Mouse (Mus musculus) C2C12 (cell line): ENCODE results near the gene Arl6ip5. TPM values are rescaled to one million over a fixed set of nuclear protein-coding genes. Genes with fewer than 3 reads are reported as not detected.

ENCODE experiments used
- H3K27me3 ChIP-seq: one replicate; pipeline ENCODE4 v1.6.1; 2011; ENCODE audit not compliant: control insufficient read depth, insufficient read depth, insufficient read length
- H3K36me3 ChIP-seq: one replicate; pipeline ENCODE4 v1.6.1; 2011; ENCODE audit not compliant: control insufficient read depth, insufficient read depth
- H3K4me3 ChIP-seq: one replicate; pipeline ENCODE4 v1.5.1; 2011; ENCODE audit warnings: mild to moderate bottlenecking, control low read depth; ENCODE audit not compliant: poor library complexity, insufficient read depth, severe bottlenecking
- H3K79me2 ChIP-seq: one replicate; pipeline ENCODE4 v1.6.1; 2011; ENCODE audit not compliant: control insufficient read depth, insufficient read depth
- H3K79me3 ChIP-seq: one replicate; pipeline ENCODE4 v1.6.1; 2011; ENCODE audit warnings: low read depth, control low read depth
- H3ac ChIP-seq: one replicate; pipeline ENCODE3; 2011; ENCODE audit warnings: low read depth; ENCODE audit not compliant: control insufficient read depth, insufficient read length
- CEBPB ChIP-seq: IDR thresholded peaks from one replicate; pipeline ENCODE4 v1.6.1; 2011; ENCODE audit warnings: low read depth, mild to moderate bottlenecking, control low read depth, moderate library complexity
- CTCF ChIP-seq: IDR thresholded peaks from one replicate; pipeline ENCODE4 v1.5.1; 2011; ENCODE audit not compliant: control insufficient read depth, insufficient read depth, insufficient read length
- FOSL1 ChIP-seq: IDR thresholded peaks from one replicate; pipeline ENCODE4 v1.8.0; 2011; ENCODE audit warnings: mild to moderate bottlenecking, low read length; ENCODE audit not compliant: poor library complexity, insufficient read depth, severe bottlenecking
- MAX ChIP-seq: IDR thresholded peaks from one replicate; pipeline ENCODE4 v1.6.1; 2011; ENCODE audit warnings: mild to moderate bottlenecking, control low read depth
- MYOD1 ChIP-seq: IDR thresholded peaks from one replicate; pipeline ENCODE4 v1.6.1; 2011; ENCODE audit warnings: low read depth; ENCODE audit not compliant: control insufficient read depth, insufficient read length
- MYOG ChIP-seq: IDR thresholded peaks from one replicate; pipeline ENCODE4 v1.6.1; 2011; ENCODE audit not compliant: control insufficient read depth, insufficient read length; ENCODE audit errors: extremely low read depth
- USF1 ChIP-seq: IDR thresholded peaks from one replicate; pipeline ENCODE4 v1.6.1; 2011; ENCODE audit warnings: low read depth, mild to moderate bottlenecking, control low read depth, moderate library complexity
- polyA plus RNA-seq: library from polyadenylated mRNA; unstranded; fragments of >200 nt; fragmentation: generic; extraction: Trizol; gene quantifications from one replicate; pipeline ENCODE4 v1.2.1, GENCODE M21; 2012; ENCODE audit warnings: missing spikeins

Gene Arl6ip5
- polyA plus RNA-seq, 1 experiment, result 298 TPM

- TF ChIP-seq MYOD1 (no peak), FOSL1 (no peak), CTCF (no peak), CEBPB (no peak), MAX (no peak), USF1 (no peak), MYOG (no peak)
- peaks cover 25% of the 10 kb centered on the region for H3K27me3 ChIP-seq
- no peak overlapping the region for H3K4me3 ChIP-seq
- H3K36me3 ChIP-seq, result no peaks in the 10 kb centered on the region
- no peaks in the 10 kb centered on the region for H3K79me3 ChIP-seq
- H3ac ChIP-seq, result no peak overlapping the region
- H3K79me2 ChIP-seq, result no peaks in the 10 kb centered on the region
These were observed 68.4 kb downstream of the Arl6ip5 start for GRCm38 (mm10) chr6:97278878-97279277.

Other genes with a start within 250 kb of the Arl6ip5 start
- not detected for gene Fam19a4, start 150.3 kb upstream of the Arl6ip5 start, polyA plus RNA-seq
- gene Eogt, start 61.5 kb upstream of the Arl6ip5 start, polyA plus RNA-seq, result 4.9 TPM
- 6.4 TPM for gene Tmf1, start 31.6 kb upstream of the Arl6ip5 start, polyA plus RNA-seq
- gene Uba3, start 5.0 kb upstream of the Arl6ip5 start, polyA plus RNA-seq, result 32.8 TPM
- 0.36 TPM for gene Lmod3, start 42.1 kb downstream of the Arl6ip5 start, polyA plus RNA-seq